Mouse (Mus musculus) large intestine, adult 2 months (tissue): ENCODE results near the gene Tank. TPM values are rescaled to one million over a fixed set of nuclear protein-coding genes. Genes with fewer than 3 reads are reported as not detected.

Experiments used
- polyA plus RNA-seq: library from polyadenylated mRNA; depleted of rRNA; stranded (reverse); fragments of >200 nt; gene quantifications from 2 replicates; pipeline ENCODE4 v1.2.3, GENCODE M21; 2012; rRNA removed

Tank gene
- polyA plus RNA-seq, 1 experiment: 9.6 TPM

Other genes with a start within 250 kb of the Tank start
- 22.5 and 27.7 TPM in 2 replicates for gene Psmd14, start 133.1 kb downstream of the Tank start, polyA plus RNA-seq
- gene Tbr1, start 224.3 kb downstream of the Tank start, polyA plus RNA-seq: 0.04 TPM in 1 of 2 replicates, not detected in the other